Mouse (Mus musculus): ENCODE measurements around the gene Gm20458.

Gm20458 gene

DNA sequence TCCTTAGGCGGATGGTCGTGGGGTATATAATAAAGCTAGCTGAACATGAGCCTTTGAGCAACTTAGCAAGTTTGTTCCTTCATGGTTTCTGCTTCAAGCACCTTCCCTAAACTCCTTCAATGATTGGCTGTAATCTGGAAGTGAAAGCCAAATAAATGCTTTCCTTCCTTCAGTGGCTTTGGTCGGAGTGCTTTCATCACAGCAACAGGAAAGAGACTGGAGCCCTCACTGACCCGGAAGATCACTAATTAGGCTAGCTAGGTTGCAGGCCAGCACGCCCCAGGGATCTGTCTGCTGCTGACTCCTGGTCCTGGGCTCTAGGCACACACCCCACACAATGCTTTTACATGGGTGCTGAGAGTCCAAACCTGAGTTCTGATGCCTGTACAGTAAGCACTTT, 67.8 kb downstream of the Gm20458 start:
- in situ Hi-C loops (cut with MboI, MseI): loop anchor here (5.0 to 10.0 kb wide), 3 partner anchors 71 to 1736 kb away; partner anchors contain the start of gene Sys1 (in 1 of the 2)

DNA sequence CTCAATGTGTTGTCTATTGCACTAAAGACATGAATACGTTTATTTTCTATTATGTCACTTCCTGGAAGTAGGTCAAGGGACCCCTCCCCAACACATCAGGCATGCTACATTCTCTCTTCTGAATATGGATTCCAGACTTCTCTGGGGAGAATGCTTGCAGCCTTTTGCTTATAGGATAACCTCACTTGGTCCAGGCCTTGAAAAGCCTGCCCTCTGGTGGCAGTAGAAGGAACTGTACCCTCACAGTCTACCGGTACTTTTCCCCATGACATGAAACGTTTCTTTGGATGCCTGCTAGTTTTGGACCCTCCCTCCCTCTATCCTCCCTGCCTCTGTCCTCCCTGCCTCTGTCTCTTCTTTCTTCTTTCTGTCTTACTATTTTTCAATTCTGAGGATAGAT, 70.4 kb downstream of the Gm20458 start:
- in situ Hi-C loops (cut with MboI, MseI): no loop called here

DNA sequence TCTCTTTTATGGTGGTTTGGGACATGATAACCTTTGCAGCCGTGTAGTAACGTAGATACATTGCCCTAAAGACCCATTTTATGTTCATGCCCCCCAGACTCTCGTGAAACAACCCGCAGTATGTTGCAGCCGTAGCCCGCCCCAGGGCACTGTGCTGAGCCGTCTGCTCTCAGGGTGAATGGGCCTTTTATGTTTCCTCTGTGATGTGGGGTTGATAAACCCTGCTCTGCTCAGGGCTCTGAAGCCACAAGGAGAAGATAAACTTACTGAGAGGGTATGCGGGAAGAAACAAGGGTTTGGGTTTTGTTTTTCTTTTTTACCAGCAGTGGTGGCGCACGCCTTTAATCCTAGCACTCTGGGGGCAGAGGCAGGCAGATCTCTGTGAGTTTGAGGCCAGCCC, 73.5 kb downstream of the Gm20458 start:
- in situ Hi-C loops (cut with MboI, MseI): no loop called here

DNA sequence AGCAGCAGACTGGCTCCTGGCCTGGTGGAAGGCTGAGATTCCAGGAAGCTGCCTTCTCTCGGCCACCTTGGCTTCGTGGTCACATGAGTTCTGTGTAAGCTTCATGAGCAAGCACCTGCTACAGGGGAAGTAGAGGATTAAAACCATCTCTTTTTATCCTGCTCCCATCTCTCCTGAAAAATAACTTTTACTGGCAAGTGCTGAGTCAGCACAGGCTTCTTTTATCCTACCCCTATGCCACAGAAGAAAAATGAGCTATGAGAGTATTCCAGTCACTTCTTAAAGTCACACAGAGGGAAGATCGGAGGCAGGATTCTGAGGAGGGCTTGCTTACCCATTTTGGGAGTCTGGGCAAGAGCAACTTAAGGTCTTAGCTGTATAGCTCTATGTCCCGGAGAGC, 76.2 kb downstream of the Gm20458 start:
- in situ Hi-C loops (cut with MboI, MseI): no loop called here

Data from T-helper 17 cell (primary cell).